Mouse (Mus musculus) gastrocnemius, adult 8-10 months (tissue): ENCODE measurements around the gene Dmgdh. TPM values are rescaled to one million over a fixed set of nuclear protein-coding genes. Genes with fewer than 3 reads are reported as not detected.

Experiments
- DNase-seq, 2 experiments: peaks; one replicate each; pipeline ENCODE4 v3.0.0; 2022; ENCODE audit warnings: low spot score in 2 of 2
- total RNA-seq, 4 experiments: library from RNA; stranded (reverse); gene quantifications; 2 replicates each; pipeline ENCODE4 v1.2.4; 2022

Dmgdh gene
- under 1 TPM in 1 of 4 experiments, not detected in 3; 0.13 TPM for total RNA-seq

GRCm38 (mm10) chr13:93674131-93674561 lies at the start of gene Dmgdh, which contains the start of gene Bhmt2:
Gene Dmgdh (plus strand): TSS chr13:93674433.
Gene Bhmt2 (minus strand): TSS chr13:93674302.
- no peak for DNase-seq

- DNase-seq: no peak
These were observed 45.4 kb upstream of the Dmgdh start for GRCm38 (mm10) chr13:93628861-93629260.

DNA sequence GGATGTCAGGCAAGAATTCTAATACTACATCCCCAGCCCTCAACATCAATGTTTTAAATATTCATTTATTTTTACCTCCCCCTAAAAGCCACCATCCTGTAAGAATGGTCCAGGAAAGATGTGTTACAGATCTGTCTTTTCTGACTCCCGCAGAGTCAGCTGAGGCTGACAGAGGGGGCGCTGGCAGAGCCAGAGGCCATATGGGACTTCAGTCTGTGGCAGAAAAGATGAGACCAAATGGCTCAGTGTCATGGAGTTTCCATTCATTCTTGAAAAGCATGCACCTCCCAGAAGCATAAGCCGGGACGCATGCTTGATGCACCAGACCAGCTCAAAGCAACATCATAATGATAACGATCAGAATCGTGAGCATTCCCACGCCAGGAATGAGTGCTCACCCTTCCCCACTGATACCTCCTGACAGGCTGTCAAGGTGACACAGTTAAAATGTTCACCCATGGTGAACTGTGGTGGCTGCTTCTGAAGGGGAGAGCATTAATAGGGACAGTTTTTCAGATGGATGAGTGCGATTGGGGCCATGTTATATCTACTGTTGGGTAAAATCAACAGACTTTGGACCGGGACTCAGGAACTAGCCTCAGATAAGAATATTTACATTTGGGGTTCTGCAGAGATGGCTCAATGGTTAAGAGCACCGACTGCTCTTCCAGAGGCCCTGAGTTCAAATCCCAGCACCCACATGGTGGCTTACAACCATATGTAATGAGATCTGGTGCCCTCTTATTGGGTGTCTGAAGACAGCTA lies 43.1 kb upstream of the Dmgdh start:
- no peak for DNase-seq

- no peak for DNase-seq
These were observed 41.3 kb upstream of the Dmgdh start for GRCm38 (mm10) chr13:93632927-93633326.

DNA sequence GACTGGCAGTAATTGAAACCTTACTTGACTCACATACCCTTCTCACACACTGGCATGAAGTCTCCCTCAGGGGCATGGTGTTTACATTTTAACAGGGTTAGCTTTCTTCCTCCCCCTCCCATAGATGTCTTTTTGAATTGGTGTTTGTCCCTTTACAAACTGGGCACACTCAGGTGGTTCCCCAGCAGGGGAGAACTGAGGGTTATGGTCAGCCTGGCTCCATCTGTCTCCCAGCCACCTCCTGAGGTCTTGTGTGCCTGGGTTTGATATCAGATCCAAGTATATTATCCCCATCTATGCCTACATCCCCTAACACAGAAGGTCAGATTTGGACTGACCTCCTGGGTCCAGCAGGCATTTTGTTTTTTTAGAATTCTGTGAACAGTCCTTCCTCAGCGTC lies 37.7 kb upstream of the Dmgdh start:
- no peak for DNase-seq

GRCm38 (mm10) chr13:93637282-93638245 lies 36.7 kb upstream of the Dmgdh start, which contains the start of gene Bhmt:
Gene Bhmt (minus strand): TSS chr13:93637961.
- DNase-seq: no peak

DNA sequence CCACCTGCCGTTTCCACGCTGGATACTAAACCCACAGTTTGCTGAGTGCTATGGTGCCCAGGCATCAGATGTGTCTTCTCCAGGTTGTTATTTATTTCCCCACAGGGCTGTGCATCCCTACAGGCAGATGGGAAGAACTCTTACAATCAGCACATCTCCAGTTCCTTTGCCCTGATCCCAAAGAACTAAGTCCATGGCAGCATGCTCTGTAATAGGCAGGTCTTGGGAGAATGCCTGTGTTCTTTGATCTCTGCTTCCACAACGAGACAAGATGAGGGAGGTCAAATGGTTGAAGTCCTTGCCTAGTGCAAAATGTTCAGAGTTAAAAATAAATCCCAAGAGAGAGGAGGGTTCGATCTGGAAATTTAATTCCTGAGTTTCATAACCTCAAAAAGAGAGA lies 34.6 kb upstream of the Dmgdh start:
- no peak for DNase-seq

DNA sequence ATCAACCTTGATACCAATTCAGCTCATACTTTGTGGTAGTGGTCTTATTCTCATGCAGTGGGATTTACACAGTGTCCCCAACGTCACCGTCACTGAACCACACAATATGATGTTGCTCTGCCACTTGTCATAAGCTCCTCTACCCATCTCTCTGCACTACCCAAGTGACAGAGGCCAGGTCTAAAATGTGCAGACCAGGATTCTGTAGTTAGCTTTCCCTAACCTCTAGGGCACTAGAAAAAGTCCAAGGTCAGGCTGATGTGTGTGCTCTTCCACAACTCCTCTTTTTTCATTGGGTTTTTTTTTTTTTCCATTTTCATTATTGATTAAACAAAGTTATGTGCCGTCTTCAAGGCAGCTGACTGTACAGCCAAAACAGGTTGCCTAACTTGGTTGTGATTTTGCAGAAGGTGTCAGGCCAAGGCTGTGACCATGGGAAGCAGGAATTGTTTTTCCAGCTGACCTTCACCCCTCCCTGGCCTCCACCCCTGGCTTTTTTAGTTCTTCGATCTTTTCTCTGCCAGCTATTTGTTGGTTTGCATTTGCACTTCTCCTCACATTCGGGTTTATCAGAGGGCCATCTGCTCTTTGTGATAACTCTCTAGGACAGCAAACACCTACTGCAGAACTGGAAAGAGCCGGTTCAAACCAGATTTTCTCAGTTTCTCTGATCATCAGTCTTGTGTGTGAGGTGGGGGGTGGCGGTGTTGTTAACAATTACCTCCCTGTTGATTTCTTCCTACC lies 25.7 kb upstream of the Dmgdh start:
- no peak for DNase-seq

DNA sequence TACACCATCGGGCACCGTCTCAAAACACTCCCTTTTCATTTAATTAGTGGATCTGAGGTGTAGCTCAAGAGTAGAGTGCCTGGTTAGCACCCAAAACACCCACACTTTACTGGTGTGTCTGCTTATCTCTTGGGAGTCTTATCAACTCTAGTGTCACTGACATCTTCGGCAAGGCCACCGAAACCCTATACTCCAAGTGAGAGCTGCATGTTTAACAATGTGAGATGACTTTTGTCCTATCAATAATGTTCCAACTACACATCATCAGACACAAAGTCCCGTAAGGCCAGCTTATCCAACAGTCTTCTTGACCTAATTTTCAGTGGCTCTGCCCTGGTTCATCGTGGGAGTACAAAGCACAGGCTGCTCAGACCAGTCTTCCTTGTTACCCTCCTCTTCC lies 20.9 kb upstream of the Dmgdh start:
- no peak for DNase-seq

DNA sequence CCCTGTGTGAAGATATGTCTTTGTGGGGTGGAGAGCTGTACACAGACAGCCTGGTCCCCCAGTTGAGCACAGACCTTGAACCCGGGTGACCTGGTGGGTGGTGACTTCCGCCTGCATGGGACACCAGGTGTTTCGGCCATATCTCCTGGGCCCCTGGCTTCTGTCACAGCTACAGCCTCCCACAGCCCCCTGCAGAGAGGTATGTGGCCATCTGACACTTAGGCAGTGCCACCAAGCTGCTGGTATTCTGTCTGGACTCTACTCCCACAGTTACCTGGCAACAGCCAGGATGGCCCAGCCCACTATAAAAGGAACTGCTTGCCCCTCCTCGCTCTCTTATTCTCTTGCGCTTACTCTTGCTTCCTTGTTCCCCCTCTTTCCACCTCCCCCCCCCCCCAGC lies 16.3 kb upstream of the Dmgdh start:
- no peak for DNase-seq

GRCm38 (mm10) chr13:93667586-93667985 lies 6.6 kb upstream of the Dmgdh start:
- DNase-seq: no peak

DNA sequence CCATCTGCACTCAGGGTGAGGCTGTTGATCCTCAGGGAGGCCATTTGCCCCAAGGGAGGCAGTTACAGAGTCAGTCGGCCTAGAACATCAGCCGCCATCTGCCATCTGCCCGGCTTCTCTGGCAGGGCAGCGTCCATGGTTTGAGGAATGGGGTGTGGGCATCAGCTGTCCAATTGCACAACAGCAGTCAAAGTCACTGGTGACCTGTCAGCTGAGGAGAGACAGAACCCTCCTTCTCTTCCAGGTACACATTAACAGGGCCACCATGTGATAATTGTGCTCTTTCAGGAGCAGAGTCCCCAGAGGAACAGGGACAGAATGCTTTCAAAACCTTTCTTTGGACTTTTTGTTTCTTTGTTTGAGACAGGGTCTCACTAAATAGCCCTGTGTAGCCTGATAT lies 1.9 kb upstream of the Dmgdh start:
- DNase-seq: no peak

DNA sequence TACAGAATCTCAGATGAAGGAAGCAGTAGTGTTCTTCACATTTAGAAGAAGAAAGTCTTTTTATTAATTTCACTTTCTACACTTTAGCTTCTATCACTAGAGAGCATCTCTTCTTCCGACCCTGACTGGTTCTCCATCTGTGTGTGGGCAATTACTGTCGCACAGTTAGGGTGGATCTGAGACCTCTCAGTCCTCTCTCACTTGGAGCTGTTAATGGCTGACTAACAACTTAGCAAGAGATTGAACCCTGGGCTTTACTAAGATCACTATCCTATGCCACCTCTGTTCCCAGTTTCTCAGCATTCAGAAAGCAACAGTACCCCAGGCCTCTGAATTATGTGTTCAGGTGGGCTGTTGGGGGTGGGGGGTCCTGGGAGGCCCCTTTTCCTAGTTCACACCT lies 937 bp upstream of the Dmgdh start:
- DNase-seq: no peak

GRCm38 (mm10) chr13:93676864-93677263 lies 2.6 kb downstream of the Dmgdh start:
- DNase-seq: no peak

GRCm38 (mm10) chr13:93683336-93683735 lies 9.1 kb downstream of the Dmgdh start:
- DNase-seq: no peak

DNA sequence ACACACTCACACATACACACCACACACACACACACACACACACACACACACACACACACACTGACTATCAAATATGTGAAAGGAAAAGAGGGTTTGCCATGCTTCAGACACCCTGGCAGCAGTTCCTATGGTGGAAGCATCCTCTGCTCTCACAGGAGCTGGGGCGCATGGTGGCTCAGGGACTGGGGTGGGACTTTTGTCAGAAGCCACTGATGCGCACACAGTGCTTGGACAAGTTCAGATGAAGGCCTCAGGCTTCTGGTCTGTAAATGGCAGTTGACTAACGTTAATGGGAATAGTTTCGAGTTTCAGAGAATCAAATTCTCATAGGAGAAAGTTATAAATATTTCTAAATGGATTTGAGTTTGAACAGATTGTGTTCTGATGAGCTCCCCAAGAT lies 11.0 kb downstream of the Dmgdh start:
- no peak for DNase-seq

GRCm38 (mm10) chr13:93687321-93687720 lies 13.1 kb downstream of the Dmgdh start:
- DNase-seq: no peak

DNA sequence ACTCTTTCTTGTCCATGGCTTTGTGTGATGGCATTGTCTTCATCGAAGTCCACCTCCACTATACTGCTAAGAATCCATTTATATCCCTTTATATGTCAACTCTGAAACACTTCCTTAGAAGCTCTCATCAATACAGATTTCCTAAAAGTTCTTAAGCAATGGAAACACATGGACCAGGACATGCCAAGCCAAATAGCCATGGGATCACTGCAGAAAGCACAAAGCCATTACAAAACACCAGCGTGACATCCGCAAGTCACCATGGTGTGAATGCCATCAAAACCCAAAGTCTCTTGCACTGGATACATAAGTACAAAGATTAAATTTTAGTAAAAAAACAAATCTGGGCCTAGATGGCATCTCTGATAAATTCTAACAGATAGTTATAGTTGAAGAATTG lies 15.3 kb downstream of the Dmgdh start:
- no peak for DNase-seq

DNA sequence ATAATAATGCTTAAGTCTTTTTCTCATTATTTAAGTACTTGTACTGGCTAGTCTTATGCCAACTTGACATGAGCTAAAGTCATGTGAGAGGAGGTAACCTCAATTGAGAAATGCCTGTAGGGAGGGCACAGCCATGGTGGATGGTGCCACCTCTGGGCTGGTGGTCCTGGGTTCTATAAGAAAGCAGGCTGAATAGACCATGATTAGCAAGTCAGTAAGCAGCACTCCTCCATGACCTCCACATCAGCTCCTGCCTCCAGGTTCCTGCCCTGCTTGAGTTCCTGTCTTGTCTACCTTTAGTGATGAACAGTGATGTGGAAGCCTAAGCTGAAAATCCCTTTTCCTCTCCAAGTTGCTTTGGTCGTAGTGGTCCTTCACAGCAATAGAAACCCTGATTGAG lies 16.6 kb downstream of the Dmgdh start:
- DNase-seq: no peak

DNA sequence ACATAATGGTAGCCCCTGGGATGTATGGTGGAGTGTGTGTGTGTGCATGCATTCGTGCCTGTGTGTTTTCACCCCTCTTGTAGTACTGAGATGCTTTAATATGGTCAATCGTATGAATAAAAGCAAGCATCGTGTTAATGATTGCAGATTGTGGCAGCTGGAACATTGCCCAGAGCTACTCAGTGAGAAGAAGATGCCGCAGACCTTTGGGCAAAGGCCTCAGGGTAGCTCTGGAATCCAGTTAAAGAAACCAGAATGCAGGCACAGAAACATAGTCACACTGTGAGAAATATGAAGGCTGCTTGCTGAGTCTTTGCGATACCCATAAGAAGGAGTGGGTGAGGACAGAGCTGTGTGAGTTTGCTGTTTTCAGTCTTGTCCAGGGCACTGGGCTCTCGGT lies 24.6 kb downstream of the Dmgdh start:
- no peak for DNase-seq

DNA sequence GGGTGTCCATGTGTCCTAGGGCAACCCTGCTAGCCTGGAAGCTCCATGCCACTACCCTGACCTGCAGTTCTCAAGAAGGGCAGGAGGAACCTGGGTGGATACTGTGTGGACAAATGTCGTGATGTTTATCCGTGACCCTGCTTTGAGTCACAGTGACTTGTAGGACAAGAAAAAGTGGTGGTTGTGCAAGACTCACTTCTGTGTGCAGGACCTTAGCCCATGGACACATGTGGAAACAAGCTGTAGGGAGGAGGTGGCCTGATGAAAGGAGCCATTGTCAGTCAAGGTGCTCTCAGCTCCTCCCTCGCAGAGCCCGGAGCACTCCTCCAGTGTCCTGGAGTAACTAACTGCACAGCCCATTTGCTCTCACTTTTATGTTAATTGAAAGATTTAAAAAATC lies 31.5 kb downstream of the Dmgdh start:
- no peak for DNase-seq

DNA sequence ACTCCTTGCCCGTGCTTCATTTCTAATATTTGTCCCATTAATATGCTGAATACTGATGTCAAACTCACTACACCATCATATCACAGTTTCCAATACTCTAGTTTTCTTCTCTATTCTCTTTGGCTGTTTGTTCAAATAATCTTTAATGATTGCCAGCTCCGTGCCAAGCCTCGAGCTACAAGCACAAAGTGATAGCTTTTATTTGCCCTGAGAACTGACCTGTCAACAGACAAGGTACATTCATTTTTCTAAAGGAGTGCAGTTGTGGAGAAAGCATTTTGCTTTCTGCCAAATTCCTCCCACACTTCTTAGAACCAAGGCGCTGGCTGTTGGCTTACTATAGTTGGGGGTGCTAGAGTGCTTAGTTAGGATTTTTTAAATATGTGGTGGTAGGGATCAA lies 33.0 kb downstream of the Dmgdh start:
- DNase-seq: no peak
